Mouse (Mus musculus) T-cell, adult 66 days (primary cell): ENCODE results near the gene Gm13698. TPM values are rescaled to one million over a fixed set of nuclear protein-coding genes. Genes with fewer than 3 reads are reported as not detected.

ENCODE experiments used
- total RNA-seq, 2 experiments: library from RNA; stranded (reverse); gene quantifications; 3 replicates in 1 of 2; 4 replicates in 1 of 2; pipeline ENCODE4 v1.2.4; 2023

Gm13698 gene
- total RNA-seq, result 1 to 10 TPM; 2.8 to 3.5 TPM

DNA sequence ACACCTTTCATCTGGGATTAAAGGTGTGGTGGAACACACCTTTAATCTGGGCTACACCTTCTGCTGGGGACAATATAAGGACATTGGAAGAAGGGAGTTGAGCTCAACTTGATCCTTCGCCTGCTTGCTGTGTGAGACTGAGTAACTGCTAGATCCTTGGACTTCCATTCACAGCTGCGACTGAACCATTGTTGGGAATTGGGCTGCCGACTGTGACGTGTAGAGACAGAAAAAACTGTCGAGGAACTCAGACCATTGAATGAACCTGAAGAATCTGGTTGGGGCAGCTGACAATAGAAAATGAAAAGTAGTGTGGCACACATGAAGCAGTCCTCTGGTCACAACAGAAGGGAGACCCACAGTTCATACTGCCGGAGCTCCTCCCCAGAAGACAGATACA is at the start of gene Gm13698:
Gene Gm13698, plus strand, starts transcription at position 301 of the 400 bp plus-strand sequence.

DNA sequence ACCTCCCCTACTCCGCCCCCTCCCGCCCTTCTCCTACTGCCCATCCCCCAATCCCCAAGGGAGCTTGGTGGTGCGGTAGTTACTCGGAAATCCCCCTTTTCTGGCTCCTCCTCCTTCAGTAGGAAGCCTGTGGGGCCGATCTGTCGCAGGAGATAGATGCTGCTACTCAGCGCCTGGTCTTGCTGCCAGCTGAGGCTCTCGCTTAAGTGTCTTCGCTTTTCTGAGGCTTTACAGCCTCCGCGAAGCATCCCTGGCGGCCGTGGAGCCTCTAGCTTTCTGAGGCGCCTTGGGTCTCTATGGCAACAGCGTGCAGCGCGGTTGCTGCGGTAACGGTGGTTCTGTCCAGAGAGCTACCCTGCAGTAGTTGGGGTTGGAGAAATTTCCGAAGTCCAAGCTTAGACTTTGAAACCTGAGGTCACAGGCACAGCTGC is 14.5 kb upstream of the Gm13698 start, which contains the start of gene Zswim2:
Gene Zswim2, minus strand, starts transcription at position 298 of the 431 bp plus-strand sequence.

DNA sequence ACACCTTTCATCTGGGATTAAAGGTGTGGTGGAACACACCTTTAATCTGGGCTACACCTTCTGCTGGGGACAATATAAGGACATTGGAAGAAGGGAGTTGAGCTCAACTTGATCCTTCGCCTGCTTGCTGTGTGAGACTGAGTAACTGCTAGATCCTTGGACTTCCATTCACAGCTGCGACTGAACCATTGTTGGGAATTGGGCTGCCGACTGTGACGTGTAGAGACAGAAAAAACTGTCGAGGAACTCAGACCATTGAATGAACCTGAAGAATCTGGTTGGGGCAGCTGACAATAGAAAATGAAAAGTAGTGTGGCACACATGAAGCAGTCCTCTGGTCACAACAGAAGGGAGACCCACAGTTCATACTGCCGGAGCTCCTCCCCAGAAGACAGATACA is 5.7 kb downstream of the Gm13698 start, which contains the start of gene Gm13693:
Gene Gm13693, plus strand, starts transcription at position 301 of the 400 bp plus-strand sequence.

DNA sequence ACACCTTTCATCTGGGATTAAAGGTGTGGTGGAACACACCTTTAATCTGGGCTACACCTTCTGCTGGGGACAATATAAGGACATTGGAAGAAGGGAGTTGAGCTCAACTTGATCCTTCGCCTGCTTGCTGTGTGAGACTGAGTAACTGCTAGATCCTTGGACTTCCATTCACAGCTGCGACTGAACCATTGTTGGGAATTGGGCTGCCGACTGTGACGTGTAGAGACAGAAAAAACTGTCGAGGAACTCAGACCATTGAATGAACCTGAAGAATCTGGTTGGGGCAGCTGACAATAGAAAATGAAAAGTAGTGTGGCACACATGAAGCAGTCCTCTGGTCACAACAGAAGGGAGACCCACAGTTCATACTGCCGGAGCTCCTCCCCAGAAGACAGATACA is 11.5 kb downstream of the Gm13698 start, which contains the start of gene Gm13695:
Gene Gm13695, plus strand, starts transcription at position 301 of the 400 bp plus-strand sequence.

DNA sequence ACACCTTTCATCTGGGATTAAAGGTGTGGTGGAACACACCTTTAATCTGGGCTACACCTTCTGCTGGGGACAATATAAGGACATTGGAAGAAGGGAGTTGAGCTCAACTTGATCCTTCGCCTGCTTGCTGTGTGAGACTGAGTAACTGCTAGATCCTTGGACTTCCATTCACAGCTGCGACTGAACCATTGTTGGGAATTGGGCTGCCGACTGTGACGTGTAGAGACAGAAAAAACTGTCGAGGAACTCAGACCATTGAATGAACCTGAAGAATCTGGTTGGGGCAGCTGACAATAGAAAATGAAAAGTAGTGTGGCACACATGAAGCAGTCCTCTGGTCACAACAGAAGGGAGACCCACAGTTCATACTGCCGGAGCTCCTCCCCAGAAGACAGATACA is 17.3 kb downstream of the Gm13698 start, which contains the start of gene Gm13696:
Gene Gm13696, plus strand, starts transcription at position 301 of the 400 bp plus-strand sequence.

DNA sequence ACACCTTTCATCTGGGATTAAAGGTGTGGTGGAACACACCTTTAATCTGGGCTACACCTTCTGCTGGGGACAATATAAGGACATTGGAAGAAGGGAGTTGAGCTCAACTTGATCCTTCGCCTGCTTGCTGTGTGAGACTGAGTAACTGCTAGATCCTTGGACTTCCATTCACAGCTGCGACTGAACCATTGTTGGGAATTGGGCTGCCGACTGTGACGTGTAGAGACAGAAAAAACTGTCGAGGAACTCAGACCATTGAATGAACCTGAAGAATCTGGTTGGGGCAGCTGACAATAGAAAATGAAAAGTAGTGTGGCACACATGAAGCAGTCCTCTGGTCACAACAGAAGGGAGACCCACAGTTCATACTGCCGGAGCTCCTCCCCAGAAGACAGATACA is 23.1 kb downstream of the Gm13698 start, which contains the start of gene Gm13694:
Gene Gm13694, plus strand, starts transcription at position 301 of the 400 bp plus-strand sequence.

DNA sequence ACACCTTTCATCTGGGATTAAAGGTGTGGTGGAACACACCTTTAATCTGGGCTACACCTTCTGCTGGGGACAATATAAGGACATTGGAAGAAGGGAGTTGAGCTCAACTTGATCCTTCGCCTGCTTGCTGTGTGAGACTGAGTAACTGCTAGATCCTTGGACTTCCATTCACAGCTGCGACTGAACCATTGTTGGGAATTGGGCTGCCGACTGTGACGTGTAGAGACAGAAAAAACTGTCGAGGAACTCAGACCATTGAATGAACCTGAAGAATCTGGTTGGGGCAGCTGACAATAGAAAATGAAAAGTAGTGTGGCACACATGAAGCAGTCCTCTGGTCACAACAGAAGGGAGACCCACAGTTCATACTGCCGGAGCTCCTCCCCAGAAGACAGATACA is 28.9 kb downstream of the Gm13698 start, which contains the start of gene Gm13697:
Gene Gm13697, plus strand, starts transcription at position 301 of the 400 bp plus-strand sequence.

DNA sequence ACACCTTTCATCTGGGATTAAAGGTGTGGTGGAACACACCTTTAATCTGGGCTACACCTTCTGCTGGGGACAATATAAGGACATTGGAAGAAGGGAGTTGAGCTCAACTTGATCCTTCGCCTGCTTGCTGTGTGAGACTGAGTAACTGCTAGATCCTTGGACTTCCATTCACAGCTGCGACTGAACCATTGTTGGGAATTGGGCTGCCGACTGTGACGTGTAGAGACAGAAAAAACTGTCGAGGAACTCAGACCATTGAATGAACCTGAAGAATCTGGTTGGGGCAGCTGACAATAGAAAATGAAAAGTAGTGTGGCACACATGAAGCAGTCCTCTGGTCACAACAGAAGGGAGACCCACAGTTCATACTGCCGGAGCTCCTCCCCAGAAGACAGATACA is 34.8 kb downstream of the Gm13698 start, which contains the start of gene Gm13691:
Gene Gm13691, plus strand, starts transcription at position 301 of the 400 bp plus-strand sequence.

Other genes with a start within 250 kb of the Gm13698 start
- 10 to 100 TPM; 43.3 to 48.3 TPM for gene Itgav, start 231.3 kb upstream of the Gm13698 start, total RNA-seq
- under 1 TPM; 0.58 to 0.86 TPM for gene Fam171b, start 143.1 kb upstream of the Gm13698 start, total RNA-seq
- not detected for gene Zswim2, start 14.5 kb upstream of the Gm13698 start, total RNA-seq
- 1 to 10 TPM; 2.8 to 3.5 TPM for gene Gm13693, start 5.8 kb downstream of the Gm13698 start, total RNA-seq
- gene Gm13695, start 11.6 kb downstream of the Gm13698 start, total RNA-seq, result 1 to 10 TPM in 1 of 2 experiments, not detected in 1; 8.5 TPM
- 1 to 10 TPM; 2.8 to 3.5 TPM for gene Gm13696, start 17.4 kb downstream of the Gm13698 start, total RNA-seq
- 1 to 10 TPM; 2.8 to 3.5 TPM for gene Gm13694, start 23.2 kb downstream of the Gm13698 start, total RNA-seq
- gene Gm13697, start 29.1 kb downstream of the Gm13698 start, total RNA-seq, result 1 to 10 TPM; 2.8 to 3.5 TPM
- gene Gm13691, start 34.9 kb downstream of the Gm13698 start, total RNA-seq, result 1 to 10 TPM; 2.8 to 3.5 TPM